Mouse (Mus musculus) CD8-positive naive resting alpha-beta T cell, adult 2 months (primary cell): ENCODE measurements around the gene Serpine1.

ENCODE experiments used
- DNase-seq, 2 experiments: peaks; one replicate each; pipeline ENCODE4 v3.0.0; 2022; ENCODE audit warnings: low read depth in 2 of 2, low spot score in 2 of 2

Gene Serpine1

DNA sequence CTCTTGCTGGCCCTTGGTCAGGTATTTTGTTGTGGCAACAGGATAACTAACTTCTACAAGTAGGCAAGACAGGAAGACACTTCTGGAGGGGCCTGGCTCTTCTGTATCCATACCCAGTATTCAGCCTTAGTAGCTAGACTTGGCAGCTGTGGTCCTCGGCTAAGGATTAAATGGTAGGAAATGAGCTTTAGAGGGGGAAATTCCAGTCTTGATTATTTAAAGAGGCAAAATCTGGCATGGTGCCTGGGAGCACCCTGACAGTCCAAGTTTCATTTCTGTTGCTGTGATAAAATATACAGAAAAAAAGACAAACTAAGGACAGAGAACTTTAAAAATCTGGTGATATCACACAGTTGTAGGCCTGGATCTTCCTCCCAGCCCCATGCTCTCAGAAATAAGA is 24.0 kb upstream of the Serpine1 start:
- no peak for DNase-seq

DNA sequence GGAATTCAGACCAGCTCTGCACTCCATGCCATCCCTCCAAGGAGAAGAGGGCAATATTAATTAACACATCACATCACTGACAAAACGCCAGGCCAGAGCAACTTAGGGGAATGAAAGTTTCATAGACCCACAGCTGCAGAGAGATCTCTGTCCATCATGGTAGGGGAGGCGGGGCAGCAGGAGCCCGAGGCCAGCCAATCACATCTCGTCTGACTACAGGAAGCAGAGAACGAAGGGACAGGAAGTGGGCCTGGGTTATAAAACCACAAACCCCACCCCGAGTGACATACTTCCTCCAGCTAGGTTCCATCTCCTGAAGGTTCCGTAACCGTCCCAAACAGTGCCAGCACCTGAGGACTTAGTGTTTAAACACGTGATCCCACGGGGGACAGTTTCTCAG is 23.1 kb upstream of the Serpine1 start:
- DNase-seq: no peak

DNA sequence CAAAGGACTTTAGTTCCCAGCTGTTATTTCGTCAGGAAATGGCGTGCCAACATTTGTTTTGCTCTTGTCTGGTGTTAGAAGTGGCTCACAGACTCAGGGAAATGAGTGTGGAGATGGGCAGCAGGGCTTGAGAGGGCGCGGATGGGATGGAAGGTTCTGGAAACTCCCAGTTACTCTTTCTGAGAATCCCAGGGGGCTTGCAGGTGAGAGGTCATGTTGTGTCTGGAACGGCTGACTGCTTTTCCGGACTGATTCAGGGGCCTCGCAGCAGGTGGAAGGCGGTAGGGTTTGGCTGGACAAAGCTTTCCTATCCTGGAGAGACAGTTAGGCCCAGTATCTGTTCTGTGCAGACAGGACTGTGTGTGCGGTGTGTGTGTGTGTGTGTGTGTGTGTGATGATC is 21.7 kb upstream of the Serpine1 start:
- no peak for DNase-seq

DNA sequence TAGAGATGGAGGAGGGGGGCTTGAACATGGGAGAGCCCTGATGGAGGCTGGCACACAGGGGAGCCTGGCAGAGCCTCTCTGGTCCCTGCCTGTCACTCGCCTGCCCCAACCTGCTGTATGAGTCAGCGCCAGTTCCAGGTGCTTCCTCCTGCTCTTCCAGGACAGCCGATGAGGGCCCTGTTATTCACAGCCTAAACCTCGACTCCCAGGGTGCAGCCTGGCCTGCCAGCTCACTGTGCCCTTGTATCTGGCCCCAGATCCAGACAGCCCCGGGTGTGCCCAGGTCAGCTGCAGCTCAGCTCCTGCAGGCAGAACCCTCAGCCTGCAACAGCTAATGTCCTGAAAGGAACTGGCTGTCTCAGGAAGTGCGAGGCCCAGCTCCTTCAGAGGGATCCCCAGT is 19.5 kb upstream of the Serpine1 start:
- no peak for DNase-seq

DNA sequence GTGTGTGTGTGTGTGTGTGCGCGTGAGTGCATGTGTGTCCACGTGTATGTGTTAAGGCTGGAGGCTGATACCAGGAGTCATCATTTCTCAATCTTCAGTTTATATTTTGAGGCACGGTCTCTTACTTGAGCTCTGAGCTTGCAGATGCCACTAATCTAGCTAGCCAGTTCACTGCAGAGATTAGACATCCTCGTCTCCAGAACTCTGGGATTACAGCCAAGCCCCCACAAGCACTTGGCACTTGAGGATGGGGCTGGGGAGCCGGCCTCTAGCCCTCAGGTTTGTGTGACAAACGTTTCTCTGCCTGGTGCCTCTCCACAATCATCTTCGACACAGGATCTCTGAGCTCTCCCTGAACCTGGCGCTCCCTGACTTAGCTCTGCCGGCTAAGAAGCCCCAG is 18.8 kb upstream of the Serpine1 start:
- DNase-seq: no peak

DNA sequence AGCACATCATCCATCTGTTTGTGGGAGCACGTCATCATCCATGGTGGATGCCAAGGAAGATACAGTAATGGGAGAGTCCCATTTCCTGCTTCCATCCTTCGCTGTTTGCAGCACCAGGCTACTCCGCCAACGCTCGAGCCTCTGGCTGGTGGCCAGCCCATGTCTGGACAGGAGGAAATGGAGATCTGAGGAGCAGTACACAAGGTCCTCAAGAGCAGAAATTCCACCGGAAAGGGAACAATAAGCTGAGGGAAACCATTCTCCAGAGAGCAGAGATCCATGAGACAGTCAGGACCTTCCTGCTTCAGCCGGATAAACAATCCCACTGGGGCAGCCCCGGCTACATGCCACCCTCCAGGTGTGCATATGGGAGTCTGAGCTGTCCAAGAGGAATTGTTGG is 15.3 kb upstream of the Serpine1 start:
- DNase-seq: no peak

DNA sequence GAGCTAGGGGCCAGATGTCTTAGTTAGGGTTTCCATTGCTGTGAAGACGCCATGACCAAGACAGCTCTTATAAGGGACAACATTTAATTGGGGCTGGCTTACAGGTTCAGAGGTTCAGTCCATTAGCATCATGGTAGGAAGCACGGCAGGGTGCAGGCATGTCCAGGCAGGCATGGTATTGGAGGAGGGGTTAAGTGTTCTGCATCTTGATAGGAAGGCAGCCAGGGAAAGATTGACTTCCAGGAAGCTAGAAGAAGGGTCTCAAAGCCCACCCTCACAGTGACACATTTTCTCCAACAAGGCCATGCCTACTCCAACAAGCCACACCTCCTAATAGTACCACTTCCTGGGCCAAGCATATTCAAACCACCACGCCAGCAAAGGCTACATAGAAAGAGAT is 13.7 kb upstream of the Serpine1 start:
- no peak for DNase-seq

DNA sequence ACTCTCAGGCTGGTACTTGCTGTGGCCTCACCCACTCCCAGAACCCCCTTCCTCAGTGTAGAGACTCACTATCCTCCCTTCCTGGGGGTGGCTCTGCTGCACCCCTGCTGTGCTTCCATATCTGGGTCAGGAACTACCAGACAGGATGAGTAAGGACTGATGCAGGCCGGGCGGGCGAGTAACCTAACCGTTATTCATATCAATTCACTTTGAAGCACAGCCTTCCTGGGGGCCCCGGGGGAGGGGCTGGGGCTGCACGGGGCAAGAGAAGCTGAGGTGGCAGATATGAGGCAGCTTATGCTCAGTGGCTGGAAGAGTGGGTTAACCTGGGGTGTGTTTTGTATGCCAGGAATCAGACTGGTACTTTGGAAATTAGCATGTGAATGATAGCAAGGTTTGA is 13.0 kb upstream of the Serpine1 start:
- no peak for DNase-seq

DNA sequence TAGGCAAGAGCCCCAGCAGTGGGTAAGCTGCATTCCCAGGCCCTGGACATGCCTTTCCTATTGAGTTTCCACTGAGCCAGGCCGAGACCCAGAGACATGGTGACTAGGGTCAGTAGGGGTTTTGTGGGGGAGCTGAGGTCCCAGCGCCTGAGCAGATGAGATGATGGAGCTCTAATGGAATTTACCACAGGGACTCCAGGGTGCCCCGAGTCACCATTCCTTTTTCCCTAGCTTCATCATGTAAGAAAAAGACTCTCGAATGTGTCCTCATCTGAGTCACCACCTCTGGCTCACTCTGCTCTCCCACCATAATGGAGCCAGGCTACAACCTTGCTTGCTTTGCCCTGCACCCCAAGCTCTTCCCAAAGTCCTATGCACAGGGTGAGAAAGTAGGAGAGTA is 11.0 kb upstream of the Serpine1 start:
- no peak for DNase-seq

DNA sequence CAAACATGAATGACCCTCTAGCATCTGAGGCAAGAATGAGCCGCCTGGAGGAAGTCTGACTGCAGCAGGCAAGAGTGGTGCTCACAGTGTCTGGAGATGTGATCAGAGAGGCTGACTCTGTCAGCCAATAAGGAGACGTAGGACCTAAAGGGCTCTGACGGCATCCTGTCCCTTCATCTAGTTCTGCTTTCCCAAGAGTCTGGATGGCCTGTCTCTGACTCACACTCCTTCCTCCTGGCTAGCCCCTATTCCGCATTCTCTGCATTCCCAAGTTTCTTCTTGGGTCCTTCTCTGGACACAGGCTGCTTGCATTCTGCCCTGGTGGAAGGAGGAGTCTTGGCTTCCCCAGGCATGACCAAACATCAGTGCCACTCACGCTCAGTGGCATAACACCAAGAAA is 7.8 kb upstream of the Serpine1 start:
- DNase-seq: no peak

DNA sequence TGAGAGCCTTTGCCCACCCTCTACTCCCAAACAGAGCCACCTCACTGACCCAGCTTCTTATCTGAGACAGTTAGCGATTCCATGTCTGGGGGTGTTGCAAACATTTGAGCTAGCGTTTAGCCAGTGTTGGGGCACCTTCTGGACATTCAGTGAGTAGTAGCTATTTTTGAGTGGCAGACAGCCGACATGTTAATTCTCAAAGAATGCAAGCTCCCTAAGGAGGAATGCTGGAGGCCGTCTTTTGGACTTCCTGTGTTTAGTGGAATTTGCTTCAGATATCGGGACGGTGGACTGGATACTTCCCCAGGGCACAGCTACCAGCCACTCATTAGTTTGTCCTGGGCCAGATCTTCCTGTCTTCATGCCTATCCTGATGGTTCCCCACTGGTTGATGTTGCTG is 6.5 kb upstream of the Serpine1 start:
- DNase-seq: no peak

DNA sequence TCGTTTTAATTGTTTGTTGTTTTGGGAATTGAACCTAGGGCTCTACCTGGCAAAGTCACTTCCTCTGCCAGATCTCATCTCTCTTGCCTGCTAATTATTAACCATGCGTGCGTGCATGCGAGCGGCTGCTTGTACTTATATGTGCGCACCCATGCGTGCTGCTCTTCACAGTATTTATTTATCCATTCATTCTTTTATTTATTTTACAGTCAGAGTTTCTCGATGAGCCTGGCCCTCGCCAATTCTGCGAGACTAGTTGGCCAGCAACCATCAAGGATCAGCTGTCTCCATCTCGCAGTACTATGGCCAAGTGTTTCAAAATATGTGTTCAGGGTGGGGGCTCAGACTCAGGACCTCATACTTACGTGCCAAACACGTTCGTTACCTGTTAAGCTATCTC is 6.0 kb upstream of the Serpine1 start:
- DNase-seq: no peak

DNA sequence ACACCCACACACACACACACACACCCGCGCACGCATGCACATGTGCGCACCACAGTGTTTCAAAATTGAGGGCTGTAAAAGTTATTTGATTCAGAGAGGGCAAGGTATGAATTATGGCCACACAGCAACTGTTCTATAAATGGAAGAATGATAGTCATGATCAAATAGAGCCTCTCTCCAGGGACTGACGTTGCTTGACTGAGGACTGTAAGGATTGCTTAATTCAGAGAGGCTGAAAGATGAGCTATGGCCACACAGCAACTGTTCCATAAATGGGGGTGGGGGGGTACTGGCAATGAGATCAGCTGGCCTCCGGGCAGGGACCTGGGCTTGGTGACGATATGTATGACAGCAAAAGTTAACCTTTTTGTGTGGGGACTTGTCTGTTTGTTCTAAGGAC is 5.1 kb upstream of the Serpine1 start:
- no peak for DNase-seq

DNA sequence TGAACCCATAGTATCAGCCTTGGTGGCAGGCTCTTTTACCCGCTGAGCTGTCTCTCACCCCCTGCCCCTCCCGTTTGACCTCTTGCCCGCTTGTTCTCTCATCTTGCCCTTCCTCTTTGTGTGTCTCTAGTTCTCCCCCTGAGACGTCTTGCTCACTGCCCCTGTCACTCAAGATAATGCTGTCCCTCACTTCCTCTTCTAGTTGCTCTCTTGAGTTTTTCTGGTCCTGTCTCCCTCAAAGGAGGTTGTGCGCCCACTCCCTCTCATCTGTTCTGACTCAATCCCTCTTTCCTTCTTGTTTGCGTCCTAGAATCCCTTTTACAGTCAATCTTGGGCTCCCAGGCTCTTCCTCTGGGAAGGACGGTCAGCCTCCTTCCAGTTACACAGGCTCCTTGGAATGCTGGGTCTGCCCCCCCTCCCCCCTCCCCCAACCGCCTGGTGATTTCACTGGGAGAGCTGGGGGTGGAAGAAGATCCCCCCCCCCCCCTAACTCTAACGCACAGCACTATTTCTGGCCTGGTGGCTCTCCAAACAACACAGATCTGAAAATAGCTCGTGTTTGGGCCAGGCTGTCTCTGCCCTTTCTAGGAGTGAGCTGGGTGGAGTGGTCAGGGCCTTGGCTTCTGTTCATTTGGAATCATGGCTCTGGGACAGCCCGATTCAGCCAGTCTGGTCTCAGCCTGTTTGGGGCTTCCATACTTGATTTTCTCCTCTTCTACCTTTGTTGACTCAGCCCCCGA is 4.3 kb upstream of the Serpine1 start:
- DNase-seq: no peak

DNA sequence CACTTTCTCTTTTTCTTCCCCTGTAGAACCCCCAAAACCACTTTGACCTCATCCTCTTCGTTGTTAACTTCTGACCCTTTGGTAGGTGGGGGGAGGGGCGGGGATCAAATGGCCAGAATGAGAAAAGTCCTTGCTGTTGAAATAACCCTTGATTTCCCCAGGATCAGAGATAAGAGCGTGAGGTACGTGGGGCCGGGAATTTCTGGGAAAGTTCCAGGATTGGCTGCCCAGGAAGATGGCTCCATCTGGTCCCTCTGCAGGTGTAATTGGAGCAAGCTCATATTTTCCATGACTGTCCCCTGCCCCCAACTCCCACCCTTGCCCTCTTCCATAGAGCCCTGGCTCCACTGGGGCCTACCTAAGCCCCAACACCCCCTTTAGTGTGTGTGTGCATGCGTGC is 3.7 kb upstream of the Serpine1 start:
- no peak for DNase-seq

DNA sequence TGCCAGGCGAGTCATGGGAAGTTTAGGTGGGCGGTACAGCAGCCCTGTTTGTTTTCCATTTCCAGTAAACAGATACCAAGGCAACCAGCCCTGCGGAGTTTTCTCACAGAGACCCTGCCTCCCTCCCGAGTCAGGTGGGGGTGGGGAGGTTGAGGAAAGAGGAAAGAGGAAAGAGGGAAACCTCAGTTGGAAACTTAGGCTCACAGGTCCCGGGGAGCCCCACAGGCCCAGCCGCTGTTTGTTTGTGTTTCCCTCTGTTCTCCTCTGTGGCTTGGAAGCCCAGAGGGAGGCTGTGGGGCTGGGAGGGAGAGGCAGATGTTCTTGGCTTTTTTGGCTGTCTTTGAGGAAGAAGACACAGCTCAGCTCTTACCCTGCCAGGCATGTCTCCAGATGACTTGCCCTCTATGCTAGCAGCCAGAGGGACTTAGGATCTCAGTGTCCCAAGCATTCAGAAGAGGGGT is 2.2 kb upstream of the Serpine1 start:
- DNase-seq: no peak

DNA sequence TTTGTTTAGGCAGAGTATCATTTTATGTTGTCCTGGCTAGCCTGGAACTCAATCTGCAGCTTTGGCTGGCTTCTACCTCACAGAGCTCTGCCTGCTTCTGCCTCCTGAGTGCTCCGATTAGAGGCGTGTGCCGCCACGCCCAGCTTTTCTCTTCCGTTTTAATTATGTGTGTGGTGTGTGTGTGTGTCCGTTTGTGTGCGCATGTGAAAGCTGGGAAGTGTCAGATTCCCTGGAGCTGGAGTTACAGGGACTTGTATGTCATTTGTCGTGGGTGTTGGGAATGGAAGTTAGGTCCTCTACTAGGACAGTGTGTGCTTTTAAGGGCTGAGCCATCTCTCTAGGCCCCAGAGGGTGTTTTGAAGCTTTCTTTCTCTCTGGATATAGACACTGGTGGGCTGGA is 1.1 kb upstream of the Serpine1 start:
- DNase-seq: no peak

DNA sequence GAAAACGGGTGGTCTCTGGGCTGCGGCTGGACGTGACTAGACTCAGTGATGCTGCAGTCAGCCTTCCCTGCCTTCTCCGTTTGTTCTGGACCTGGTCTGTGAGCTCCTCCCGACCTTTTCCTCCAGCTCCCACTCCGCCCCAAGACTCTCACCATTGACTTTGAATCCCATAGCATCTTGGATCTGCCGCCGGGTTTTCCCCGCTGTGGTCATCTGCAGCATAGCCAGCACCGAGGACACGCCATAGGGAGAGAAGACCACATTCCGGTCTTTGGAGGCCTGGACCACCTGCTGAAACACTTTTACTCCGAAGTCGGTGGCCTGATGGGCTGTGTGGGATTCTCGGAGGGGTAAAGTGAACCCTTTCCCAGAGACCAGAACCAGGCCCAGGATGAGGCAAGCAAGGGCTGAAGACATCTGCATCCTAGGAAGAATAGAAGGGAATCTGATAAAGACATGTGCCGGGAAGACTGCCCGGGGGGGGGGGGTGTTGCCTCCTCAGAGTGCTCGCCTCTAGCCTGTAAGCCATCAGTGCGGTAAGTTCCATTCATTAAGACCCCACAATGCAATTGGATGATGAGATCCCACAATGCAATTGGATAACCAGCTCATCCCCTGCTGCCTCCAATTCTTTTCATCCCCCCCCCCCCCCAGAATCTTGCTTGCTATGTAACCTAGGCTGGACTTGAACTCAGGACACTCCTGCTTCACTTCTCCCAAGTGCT is 1.0 kb downstream of the Serpine1 start:
- DNase-seq: no peak

DNA sequence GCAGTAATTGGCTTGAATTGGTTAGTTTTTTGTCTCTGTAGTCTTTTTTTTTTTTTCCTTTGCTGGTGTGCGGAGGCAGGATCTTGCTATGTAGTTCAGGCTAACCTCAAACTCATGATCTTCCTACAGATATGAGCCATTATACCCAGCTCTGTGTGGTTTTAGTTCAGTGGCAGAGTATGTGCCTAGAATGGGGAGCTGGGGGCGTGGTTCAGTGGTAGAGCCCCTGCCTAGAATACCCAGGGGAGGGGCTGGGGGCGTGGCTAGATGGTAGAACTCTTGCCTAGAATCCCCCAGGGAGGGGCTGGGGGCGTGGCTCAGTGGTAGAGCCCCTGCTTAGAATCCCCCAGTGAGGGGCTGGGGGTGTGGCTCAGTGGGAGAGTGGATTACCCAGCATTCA is 3.4 kb downstream of the Serpine1 start:
- DNase-seq: no peak

DNA sequence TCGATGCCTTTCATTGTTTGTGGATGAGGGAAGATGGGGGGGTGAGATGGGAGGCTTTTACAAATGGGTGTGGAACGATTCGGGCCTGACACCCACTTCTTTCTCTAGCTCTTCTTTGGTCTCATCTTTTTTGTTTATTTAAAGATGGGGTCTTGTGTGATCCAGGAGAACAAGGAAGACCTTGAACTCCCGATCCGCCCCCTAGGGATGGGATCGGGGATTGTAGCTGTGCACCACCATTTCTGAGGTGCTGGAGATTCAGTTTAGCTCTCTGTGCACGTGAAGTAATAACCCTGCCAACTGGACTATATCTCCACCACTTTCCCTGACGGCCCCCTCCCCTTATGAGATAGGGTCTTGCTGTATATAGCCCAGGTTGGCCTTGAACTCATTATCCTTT is 6.1 kb downstream of the Serpine1 start:
- no peak for DNase-seq

DNA sequence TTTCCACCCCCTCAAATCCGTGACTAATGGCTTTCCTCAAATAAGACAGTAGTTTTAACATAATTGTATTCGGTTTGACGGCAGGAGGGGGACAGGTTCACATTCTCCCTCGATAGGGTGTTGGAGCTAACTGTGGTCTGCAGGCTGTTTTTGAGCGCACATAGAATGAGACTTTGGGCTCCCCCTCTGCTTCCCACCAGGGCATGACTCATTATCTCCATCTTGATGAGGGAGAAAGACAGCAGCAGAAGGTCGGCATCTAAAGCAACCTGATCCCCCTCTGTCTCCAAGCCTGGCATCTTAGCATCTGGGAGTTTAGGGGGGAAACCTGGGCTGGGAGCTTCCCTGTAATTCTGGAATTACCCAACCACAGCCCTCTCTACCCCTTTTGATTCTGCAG is 6.6 kb downstream of the Serpine1 start:
- DNase-seq: no peak

DNA sequence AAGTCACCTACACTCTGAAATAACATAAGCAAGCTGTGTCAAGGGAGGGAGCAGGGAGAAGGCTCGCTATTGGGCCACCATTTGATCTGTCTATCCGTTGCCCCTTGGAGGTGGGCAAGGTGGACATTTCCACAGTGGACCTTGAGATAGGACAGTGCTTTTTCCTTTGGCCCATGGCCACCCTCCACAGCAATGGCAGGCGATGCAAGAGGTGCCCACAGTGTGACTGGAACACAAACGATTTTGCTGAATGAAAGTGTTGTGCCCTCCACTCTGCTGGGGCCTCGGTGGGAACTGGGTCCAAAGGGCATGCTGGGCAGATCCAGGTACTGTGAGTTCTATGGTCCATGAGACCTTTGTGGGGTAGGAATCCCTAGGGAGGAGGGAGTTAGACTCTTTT is 9.5 kb downstream of the Serpine1 start:
- DNase-seq: no peak
